Mouse (Mus musculus) megakaryocyte, embryonic 14.5 days (primary cell): ENCODE measurements around the gene Dpep3. TPM values are rescaled to one million over a fixed set of nuclear protein-coding genes. Genes with fewer than 3 reads are reported as not detected.
A peak's percentile ranks its signal among the peaks of the same experiment; 100 is the strongest.

Experiments used
- H3K27me3 ChIP-seq: replicated peaks from 2 replicates; pipeline ENCODE3; 2012; ENCODE audit warnings: inconsistent platforms
- H3K36me3 ChIP-seq: replicated peaks from 2 replicates; pipeline ENCODE3; 2012; ENCODE audit warnings: low read length, inconsistent platforms, mixed read lengths
- H3K4me1 ChIP-seq: 2 replicates; pipeline ENCODE4 v1.6.1; 2012; ENCODE audit warnings: inconsistent platforms
- H3K4me3 ChIP-seq: replicated peaks from 2 replicates; pipeline ENCODE3; 2012; ENCODE audit warnings: moderate library complexity, mild to moderate bottlenecking, inconsistent platforms
- H3K9me3 ChIP-seq: 2 replicates; pipeline ENCODE4 v1.6.1; 2012; ENCODE audit warnings: inconsistent platforms
- FLI1 ChIP-seq: IDR thresholded peaks from 2 replicates; pipeline ENCODE4 v1.6.1; 2012; ENCODE audit warnings: low read length, inconsistent platforms, mixed read lengths
- GATA1 ChIP-seq: IDR thresholded peaks from 3 replicates; pipeline ENCODE4 v1.6.1; 2012; ENCODE audit warnings: mixed read lengths, low read length, inconsistent platforms, borderline replicate concordance
- polyA plus RNA-seq: library from polyadenylated mRNA; stranded (reverse); fragments of >175 nt; gene quantifications from 2 replicates; pipeline ENCODE4 v1.2.3, GENCODE M21; 2012; ENCODE audit warnings: low replicate concordance; ENCODE audit not compliant: insufficient read depth

Dpep3 gene
- polyA plus RNA-seq, 1 experiment: 0.46 TPM

DNA sequence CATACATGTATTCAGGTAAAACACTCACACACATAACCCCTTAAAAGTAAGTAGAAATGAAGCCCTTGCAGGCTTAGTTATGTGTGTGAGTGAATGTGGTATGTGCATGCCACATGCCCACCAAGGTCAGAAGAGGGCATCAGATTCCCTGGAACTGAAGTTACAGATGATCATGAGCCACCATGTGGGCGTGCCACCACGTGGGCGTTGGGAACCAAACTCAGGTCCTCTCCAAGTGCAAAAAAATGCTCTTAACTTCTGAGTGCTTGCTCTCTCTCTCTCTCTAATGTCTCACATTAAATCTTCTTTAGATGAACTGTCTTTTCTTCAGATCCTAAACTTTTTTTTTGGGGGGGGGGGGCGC lies 40.9 kb downstream of the Dpep3 start, which contains the start of gene Psmb10:
Gene Psmb10, minus strand, starts transcription at position 139 of the 364 bp plus-strand sequence.
- peaks cover 45% of the 10 kb centered on the region for H3K36me3 ChIP-seq

DNA sequence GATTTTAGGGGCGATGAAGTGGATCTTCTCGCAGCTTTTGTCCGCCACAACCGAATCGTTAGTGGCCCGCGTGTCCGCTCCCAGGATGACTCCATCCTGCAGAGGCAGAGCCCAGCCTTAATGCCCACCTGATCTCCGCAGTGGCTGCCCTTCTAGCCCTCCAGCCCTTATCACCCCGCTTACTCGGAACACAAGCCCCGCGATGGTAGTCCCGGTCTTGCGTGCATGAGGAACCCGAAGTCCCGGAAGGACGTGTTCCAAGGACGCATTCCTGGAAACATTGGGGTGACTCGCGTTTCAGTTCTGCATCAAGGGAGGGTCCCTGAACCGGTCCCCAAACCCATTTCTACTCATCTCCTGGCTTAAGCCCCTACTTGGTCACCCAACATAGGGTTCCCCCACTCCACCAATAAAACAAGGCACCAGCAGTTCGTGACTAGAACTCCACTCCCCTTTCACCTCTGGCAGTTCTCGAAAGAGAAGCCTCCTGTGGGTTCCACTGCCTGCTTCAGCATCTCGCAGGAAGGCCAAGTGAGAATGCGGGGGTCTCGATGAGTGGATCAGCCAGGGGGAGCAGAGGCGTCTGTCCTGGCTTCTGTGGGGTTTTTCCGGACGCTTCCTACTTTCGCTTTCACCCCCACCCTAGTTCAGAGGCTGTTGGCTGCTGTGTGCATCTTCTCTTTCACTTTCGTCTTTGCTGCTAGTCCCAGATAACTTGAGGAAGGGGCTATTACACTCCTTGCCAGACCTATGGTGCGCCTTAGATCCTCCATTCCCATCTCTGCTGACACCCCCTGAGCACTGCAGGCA lies 41.5 kb downstream of the Dpep3 start:
- no peaks in the 10 kb centered on the region for H3K27me3 ChIP-seq
- no peaks in the 10 kb centered on the region for H3K9me3 ChIP-seq
- H3K4me3 ChIP-seq: peak overlapping the region; percentile 100
- no peak for TF ChIP-seq FLI1
- peaks cover 64% of the 10 kb centered on the region for H3K4me1 ChIP-seq
- peaks cover 45% of the 10 kb centered on the region for H3K36me3 ChIP-seq

More for the DNA sequence above, 40.9 kb downstream of the Dpep3 start, which contains the start of gene Psmb10:
- Histone ChIP-seq H3K4me1 (peaks cover 70% of the 10 kb centered on the region), H3K9me3 (no peaks in the 10 kb centered on the region), H3K27me3 (no peaks in the 10 kb centered on the region), H3K4me3 (peak within 1 kb of the TSS; percentile 100)
- no peak for TF ChIP-seq GATA1
- no peak for TF ChIP-seq FLI1

DNA sequence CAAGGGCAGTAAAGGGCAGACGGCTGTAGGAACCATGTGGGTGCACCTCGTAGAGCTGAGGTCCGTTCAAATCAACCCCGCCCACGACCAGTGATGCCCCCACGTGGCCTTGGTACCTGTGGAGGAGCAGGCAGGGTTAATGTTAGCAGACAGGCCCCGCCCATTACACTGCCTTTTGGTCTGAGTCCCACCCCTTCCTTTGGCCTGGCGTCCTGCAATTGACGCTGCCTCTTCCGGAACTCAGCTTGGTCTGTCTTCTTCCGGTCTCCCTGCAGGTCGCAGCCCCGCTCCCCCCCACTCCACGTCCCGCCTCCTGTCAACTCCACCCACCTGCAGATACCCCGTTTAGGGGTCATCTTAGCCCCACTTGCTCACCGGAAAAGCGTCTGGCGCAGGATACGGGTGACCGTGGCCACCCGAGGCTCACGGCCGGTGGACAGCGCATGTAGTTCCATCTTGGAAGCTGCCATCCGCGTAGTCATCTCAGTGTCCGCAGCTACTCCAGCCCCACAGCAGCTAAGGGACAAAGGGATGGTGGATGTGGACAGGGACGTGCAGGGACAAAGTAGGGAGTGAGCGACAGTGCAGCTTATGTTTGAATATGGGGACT lies 42.3 kb downstream of the Dpep3 start:
- no peaks in the 10 kb centered on the region for H3K27me3 ChIP-seq
- H3K9me3 ChIP-seq: no peaks in the 10 kb centered on the region
- H3K4me1 ChIP-seq: peaks cover 67% of the 10 kb centered on the region
- TF ChIP-seq FLI1 (no peak), GATA1 (no peak)
- peaks cover 49% of the 10 kb centered on the region for H3K36me3 ChIP-seq
- peak overlapping the region; percentile 100 for H3K4me3 ChIP-seq

DNA sequence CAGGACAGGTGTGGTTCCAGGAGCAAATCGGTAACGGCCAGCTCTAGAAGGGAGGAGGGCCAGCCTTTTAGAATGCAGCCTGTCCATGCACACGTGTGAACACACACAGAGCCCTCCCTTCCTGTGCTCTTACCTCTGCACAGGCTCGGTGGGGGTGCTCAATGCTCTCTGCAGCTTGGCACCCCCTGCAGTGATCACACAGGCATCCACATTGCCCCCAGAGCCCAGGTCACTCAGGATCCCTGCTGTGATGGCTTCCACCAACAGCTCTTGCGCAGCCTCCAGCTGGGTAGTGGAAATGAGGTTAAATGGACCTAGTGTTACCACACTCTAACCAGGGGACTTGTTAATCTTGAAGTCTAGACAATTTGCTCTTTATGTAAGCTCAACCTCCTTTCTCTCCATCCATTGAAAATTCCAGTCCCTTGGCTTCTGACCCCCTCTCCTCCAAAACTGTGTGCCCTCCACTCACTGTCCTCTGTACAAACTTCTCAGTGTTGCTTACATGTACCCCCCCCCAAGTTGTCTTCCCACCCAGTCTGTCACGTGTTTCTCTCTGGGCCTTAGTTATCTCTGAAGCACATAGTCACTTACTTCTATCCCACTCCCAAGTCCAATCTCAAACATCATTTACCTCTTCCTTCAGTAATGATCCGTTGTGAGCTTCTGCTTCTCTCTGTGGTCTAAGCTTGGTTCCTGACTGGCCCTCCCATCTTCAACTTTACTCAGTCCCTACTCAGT lies 43.2 kb downstream of the Dpep3 start:
- Histone ChIP-seq H3K9me3 (no peaks in the 10 kb centered on the region), H3K36me3 (peaks cover 54% of the 10 kb centered on the region), H3K4me3 (peak overlapping the region; percentile 100), H3K27me3 (no peaks in the 10 kb centered on the region), H3K4me1 (peaks cover 70% of the 10 kb centered on the region)
- TF ChIP-seq GATA1: no peak
- no peak for TF ChIP-seq FLI1

- H3K9me3 ChIP-seq: no peaks in the 10 kb centered on the region
- H3K4me3 ChIP-seq: peak overlapping the region; percentile 60
- peaks cover 63% of the 10 kb centered on the region for H3K36me3 ChIP-seq
- TF ChIP-seq FLI1: no peak
- no peak for TF ChIP-seq GATA1
- H3K4me1 ChIP-seq: peaks cover 78% of the 10 kb centered on the region
- H3K27me3 ChIP-seq: no peaks in the 10 kb centered on the region
Measured at GRCm38 (mm10) chr8:105935105-105935504, 44.1 kb downstream of the Dpep3 start.

DNA sequence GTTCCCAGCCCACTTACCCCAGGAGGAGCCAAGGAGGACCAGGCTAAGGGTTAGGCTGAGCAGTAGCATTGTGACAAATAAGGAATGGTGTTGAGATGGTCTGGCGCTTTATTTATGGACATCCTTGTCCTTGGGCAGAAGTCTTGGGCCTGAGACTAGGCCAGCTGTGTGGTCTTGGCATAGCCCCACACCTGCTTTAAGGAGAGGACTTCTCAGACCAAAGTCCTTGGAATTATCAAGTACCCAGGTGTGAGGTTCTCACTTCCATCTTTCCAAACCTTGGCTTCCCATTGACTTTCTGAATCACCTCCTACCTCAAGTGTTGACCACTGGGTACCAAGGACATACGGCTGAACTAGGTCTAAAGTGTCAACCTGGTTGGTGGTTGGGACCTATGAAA lies 45.5 kb downstream of the Dpep3 start, which contains the start of gene Ctrl:
Gene Ctrl, minus strand, starts transcription at position 101 of the 400 bp plus-strand sequence.
- peaks cover 76% of the 10 kb centered on the region for H3K36me3 ChIP-seq
- TF ChIP-seq GATA1 (no peak), FLI1 (no peak)
- H3K27me3 ChIP-seq: no peaks in the 10 kb centered on the region
- no peaks in the 10 kb centered on the region for H3K9me3 ChIP-seq
- H3K4me3 ChIP-seq: no peak within 1 kb of the TSS
- H3K4me1 ChIP-seq: peaks cover 68% of the 10 kb centered on the region

DNA sequence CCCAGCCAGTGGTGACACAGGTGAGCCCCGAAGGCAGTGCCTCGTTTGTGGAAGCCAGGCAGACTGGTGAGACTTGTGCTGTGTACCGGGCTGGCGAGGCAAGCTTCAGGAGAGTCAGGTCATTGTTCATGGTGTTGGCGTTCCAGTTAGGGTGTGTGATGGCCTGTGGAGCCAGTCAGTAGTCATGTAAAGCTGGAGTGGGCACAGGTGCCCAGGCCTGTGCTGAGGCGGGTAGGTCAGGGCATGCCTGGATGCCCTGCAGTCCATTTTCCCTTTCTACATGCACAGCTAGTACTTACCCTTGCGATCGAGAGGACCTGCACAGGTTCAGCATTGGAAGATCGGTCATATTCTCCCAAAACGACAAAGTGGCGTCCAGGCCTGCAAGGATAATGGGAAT lies 46.7 kb downstream of the Dpep3 start:
- Histone ChIP-seq H3K9me3 (no peaks in the 10 kb centered on the region), H3K4me1 (peaks cover 60% of the 10 kb centered on the region), H3K27me3 (no peaks in the 10 kb centered on the region), H3K4me3 (no peak overlapping the region), H3K36me3 (peaks cover 83% of the 10 kb centered on the region)
- TF ChIP-seq GATA1 (no peak), FLI1 (no peak)

- Histone ChIP-seq H3K27me3 (no peaks in the 10 kb centered on the region), H3K4me3 (no peak overlapping the region), H3K36me3 (peaks cover 91% of the 10 kb centered on the region), H3K9me3 (no peaks in the 10 kb centered on the region), H3K4me1 (peaks cover 54% of the 10 kb centered on the region)
- TF ChIP-seq GATA1 (no peak), FLI1 (no peak)
Measured at GRCm38 (mm10) chr8:105931271-105931670, 48.0 kb downstream of the Dpep3 start.

- H3K27me3 ChIP-seq: no peaks in the 10 kb centered on the region
- no peaks in the 10 kb centered on the region for H3K9me3 ChIP-seq
- H3K36me3 ChIP-seq: peaks cover 91% of the 10 kb centered on the region
- H3K4me1 ChIP-seq: peaks cover 47% of the 10 kb centered on the region
- TF ChIP-seq FLI1: no peak
- TF ChIP-seq GATA1: no peak
- no peak overlapping the region for H3K4me3 ChIP-seq
Measured at GRCm38 (mm10) chr8:105930602-105931001, 48.6 kb downstream of the Dpep3 start.

GRCm38 (mm10) chr8:105925123-105925522 lies 54.1 kb downstream of the Dpep3 start:
- no peaks in the 10 kb centered on the region for H3K9me3 ChIP-seq
- H3K4me1 ChIP-seq: peaks cover 52% of the 10 kb centered on the region
- peaks cover 73% of the 10 kb centered on the region for H3K36me3 ChIP-seq
- no peaks in the 10 kb centered on the region for H3K27me3 ChIP-seq
- H3K4me3 ChIP-seq: no peak overlapping the region
- no peak for TF ChIP-seq FLI1
- TF ChIP-seq GATA1: no peak

Other genes starting within 250 kb of the Dpep3 start
- 3.0 and 9.7 TPM in 2 replicates for gene Gfod2, start 220.8 kb downstream of the Dpep3 start, polyA plus RNA-seq
- 10.3 and 11.1 TPM in 2 replicates for gene Ranbp10, start 152.1 kb downstream of the Dpep3 start, polyA plus RNA-seq
- gene Tsnaxip1, start 151.7 kb downstream of the Dpep3 start, polyA plus RNA-seq: not detected in 2 replicates
- gene Cenpt, start 126.2 kb downstream of the Dpep3 start, polyA plus RNA-seq: 22.5 and 23.5 TPM in 2 replicates
- 12.4 and 38.2 TPM in 2 replicates for gene Thap11, start 124.3 kb downstream of the Dpep3 start, polyA plus RNA-seq
- 5.8 and 51.6 TPM in 2 replicates for gene Nutf2, start 118.8 kb downstream of the Dpep3 start, polyA plus RNA-seq
- 8.0 and 13.1 TPM in 2 replicates for gene Edc4, start 98.5 kb downstream of the Dpep3 start, polyA plus RNA-seq
- 0.22 TPM in 1 of 2 replicates, not detected in the other for gene Nrn1l, start 85.9 kb downstream of the Dpep3 start, polyA plus RNA-seq
- 5.6 and 11.1 TPM in 2 replicates for gene Pskh1, start 79.0 kb downstream of the Dpep3 start, polyA plus RNA-seq
- 0.39 TPM in 1 of 2 replicates, not detected in the other for gene Ctrl, start 45.6 kb downstream of the Dpep3 start, polyA plus RNA-seq
- gene Psmb10, start 41.0 kb downstream of the Dpep3 start, polyA plus RNA-seq: 63.8 and 341 TPM in 2 replicates
- 0.66 TPM in 1 of 2 replicates, not detected in the other for gene Lcat, start 36.0 kb downstream of the Dpep3 start, polyA plus RNA-seq
- gene Slc12a4, start 13.3 kb downstream of the Dpep3 start, polyA plus RNA-seq: 4.5 and 6.7 TPM in 2 replicates
- gene Dus2, start 11.9 kb upstream of the Dpep3 start, polyA plus RNA-seq: 3.6 TPM in 1 of 2 replicates, not detected in the other
- gene Dpep2nb, start 26.5 kb upstream of the Dpep3 start, polyA plus RNA-seq: not detected in 2 replicates
- gene Ddx28, start 32.5 kb upstream of the Dpep3 start, polyA plus RNA-seq: 3.7 and 10.4 TPM in 2 replicates
- gene Nfatc3, start 79.4 kb upstream of the Dpep3 start, polyA plus RNA-seq: 1.7 and 3.2 TPM in 2 replicates
- 1.6 and 7.5 TPM in 2 replicates for gene Esrp2, start 157.5 kb upstream of the Dpep3 start, polyA plus RNA-seq
- gene Pla2g15, start 171.0 kb upstream of the Dpep3 start, polyA plus RNA-seq: 16.9 and 32.0 TPM in 2 replicates
- gene Slc7a6, start 189.4 kb upstream of the Dpep3 start, polyA plus RNA-seq: 3.1 and 3.6 TPM in 2 replicates
- 11.7 and 21.5 TPM in 2 replicates for gene Slc7a6os, start 231.5 kb upstream of the Dpep3 start, polyA plus RNA-seq
- gene Prmt7, start 231.5 kb upstream of the Dpep3 start, polyA plus RNA-seq: 2.9 and 9.4 TPM in 2 replicates